Mouse (Mus musculus) lung, postnatal 10 days (tissue): ENCODE measurements at regions not wholly inside any gene's neighbourhood (a gene's known extent, or its start where the extent isn't known, plus 50 kb on each side); places are given as distances from the start of the nearest gene placed in this dataset.

Experiments
- DNase-seq: peaks from one replicate; pipeline ENCODE4 v3.0.0; 2021

- no peak for DNase-seq
Observed at GRCm38 (mm10) chr2:8562948-8563347, 1053.6 kb upstream of the Celf2 start.

DNA sequence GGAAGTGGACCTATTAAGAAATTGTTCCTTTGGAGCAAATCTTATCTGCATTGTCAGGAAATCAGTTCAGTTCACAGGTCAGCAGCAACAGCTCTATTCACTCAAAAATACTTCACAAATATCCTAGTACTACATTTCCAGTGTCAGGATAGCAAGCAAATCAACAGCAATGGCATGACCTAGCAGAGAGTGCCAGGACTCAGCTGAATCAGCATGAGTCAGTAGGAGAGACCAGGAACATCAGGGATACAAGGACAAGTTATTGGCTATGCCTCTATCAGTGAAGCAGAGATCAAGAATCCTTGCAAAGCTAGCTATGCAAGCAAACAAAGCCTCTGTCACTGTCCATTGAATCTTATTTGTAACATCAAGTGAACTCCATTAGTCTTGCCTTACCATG is 1036.8 kb upstream of the Celf2 start:
- DNase-seq: peak; percentile 3

GRCm38 (mm10) chr2:8536842-8537241 is 1027.5 kb upstream of the Celf2 start:
- DNase-seq: no peak

- DNase-seq: no peak
Observed at GRCm38 (mm10) chr2:8498466-8498865, 989.1 kb upstream of the Celf2 start.

DNA sequence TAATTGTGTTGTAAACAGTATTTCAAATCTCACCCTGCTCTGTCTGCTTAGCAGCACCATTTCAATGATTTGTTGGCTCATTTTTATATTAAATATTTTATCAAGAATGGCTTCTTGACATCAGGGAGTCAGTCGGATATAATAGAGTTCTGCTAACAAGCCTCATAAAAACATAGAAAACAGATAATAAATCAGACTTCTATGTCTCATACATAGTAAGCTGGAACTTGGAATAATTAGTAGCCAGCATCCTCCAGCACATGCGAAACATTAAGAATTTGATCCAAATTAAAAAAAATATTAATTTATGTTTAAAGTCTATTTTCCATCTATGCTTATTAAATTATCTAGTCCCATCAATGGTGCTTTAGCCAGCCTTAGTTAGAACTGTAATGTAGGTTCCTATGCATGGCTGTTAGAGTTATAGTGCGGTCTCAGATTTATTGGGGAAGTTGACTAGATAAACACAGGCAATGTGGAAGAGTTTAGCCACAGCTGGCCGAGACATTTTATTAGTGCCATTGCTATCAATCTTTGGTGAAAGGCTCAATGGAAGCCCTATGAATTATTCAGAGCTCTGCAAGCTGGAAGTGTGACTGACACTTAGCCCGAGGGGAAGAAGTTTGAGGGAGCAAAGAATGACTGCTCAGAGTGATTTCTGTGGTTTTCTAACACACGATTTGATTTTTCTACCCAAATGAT is 968.6 kb upstream of the Celf2 start:
- DNase-seq: no peak

DNA sequence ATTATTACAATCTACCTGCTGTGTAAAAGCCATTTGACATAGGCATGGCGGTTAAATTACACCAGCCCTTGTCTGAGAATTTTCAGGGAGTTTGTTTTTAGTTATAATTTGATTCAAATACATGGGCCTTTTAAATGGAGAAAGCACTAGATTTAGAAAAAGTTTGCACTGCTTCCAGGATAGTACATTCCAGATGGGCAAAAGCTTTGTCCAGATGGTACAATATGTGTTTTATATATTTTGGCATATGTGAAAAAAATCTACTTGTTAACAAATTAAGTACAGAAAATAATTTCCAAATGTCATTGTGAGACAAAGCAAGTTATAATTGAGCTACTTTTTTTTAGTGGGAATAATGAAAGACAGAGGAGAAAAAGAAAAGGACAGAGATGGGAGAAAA is 961.2 kb upstream of the Celf2 start:
- no peak for DNase-seq

- no peak for DNase-seq
Observed at GRCm38 (mm10) chr2:8468989-8469388, 959.6 kb upstream of the Celf2 start.

- DNase-seq: no peak
Observed at GRCm38 (mm10) chr2:8468351-8468750, 959.0 kb upstream of the Celf2 start.

- DNase-seq: no peak
Observed at GRCm38 (mm10) chr2:8467531-8468203, 958.3 kb upstream of the Celf2 start.

DNA sequence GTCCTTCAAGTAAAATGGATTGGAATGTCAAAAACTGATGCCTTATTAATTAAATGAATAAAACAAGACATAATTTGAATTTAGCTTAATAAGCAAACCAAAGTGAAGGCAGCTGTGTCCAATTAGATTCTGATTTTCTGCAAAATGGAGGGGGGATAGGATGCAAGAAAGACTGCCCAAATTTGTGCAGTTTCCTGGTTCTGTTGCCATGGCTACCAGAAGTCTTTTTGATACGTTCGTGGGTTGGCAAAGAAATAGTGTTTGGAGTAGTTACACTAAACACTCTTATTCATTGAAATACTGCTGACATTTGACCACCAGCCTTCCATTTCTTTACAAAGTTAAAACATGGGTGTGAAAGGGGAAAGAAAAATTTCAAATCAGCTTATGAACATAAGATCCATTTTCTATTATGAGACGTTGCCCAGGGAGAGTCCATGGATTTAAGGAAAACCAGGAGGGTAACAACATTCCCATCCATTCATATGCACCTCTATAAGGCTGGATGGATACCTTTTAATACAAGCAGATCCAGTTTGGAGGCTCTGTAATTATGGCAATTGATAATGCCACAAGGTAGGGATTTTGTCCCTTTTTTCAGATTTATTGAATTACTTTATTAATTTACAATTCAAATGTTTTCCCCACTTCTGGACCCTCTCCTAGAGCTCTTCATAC is 943.3 kb upstream of the Celf2 start:
- DNase-seq: no peak

GRCm38 (mm10) chr2:8441230-8441629 is 931.9 kb upstream of the Celf2 start:
- DNase-seq: no peak

GRCm38 (mm10) chr2:8429652-8430343 is 920.4 kb upstream of the Celf2 start:
- no peak for DNase-seq

DNA sequence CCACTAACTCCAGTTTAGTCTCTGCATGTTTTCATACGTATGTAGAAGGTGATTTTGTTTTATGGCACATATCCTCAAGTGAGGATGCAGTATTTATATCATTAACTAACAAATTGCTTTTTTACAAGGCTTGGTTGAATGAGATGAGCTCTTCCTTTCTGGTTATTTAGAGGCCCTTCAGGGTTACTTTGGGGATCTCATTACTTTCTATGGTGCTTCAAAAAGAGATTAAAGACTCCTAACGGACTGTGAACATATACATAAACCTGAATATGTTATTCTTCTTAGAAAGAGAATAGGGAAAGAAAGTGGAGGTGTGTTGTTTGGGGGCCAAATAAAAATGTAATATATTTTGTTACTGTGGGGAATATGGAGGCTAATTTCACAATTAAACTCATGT is 918.8 kb upstream of the Celf2 start:
- no peak for DNase-seq

- no peak for DNase-seq
Observed at GRCm38 (mm10) chr2:8427720-8428119, 918.4 kb upstream of the Celf2 start.

- DNase-seq: no peak
Observed at GRCm38 (mm10) chr2:8415917-8416316, 906.6 kb upstream of the Celf2 start.

DNA sequence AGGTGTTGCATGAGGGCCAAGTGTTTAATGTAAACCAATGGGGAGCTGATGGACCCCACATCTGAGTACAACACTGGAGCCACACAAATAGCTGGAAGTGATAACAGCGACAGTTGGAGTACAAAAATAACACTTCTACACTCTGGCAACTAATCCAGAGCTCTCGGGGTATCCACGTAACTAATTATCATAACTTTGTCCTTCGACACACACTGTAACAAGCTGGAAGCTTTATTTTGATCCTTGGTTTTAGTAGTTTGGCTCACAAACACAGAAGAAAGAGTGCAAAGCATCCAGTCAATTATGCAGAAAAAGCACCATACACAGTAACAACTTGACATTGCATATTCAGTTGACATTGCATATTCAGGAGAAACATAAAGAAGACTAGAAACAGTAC is 884.8 kb upstream of the Celf2 start:
- DNase-seq: no peak

DNA sequence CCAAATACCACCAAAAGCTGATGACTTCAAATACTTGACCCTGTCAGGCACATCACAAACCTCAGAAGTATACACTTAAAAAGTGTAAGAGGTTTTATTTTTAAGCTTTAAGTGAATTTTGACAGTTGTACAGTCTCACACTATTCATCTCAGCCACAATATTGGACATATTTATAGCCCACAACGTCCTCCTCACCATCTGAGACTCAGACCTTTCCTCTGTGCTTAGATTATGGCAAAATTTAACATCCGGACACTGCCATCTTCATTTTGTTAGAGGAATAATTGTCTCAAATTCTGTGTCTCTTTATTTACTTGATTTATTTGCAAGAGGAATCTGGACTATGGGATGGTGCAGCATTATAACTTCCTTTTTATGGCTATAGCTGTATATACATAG is 880.2 kb upstream of the Celf2 start:
- no peak for DNase-seq

GRCm38 (mm10) chr2:8380246-8380645 is 870.9 kb upstream of the Celf2 start:
- peak; percentile 50 for DNase-seq

- no peak for DNase-seq
Observed at GRCm38 (mm10) chr2:8379590-8379989, 870.2 kb upstream of the Celf2 start.

DNA sequence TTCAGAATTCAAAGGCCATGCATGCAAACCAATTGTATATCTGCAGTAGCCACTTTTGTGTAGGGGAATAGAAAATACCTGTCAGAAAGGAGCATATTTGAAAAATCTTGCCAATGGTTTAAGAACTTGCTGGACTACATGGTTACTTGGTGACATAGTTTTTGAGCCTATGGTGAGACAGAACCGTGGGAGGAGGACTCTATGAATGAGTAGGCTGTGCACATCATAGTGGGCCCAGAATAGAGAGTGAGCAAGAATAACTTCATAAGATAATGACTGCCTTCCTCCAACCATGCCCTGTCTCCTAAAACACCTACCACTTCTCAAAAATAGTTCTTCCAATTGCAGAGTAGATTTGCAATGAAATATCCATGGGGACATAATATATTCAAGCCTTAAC is 838.5 kb upstream of the Celf2 start:
- no peak for DNase-seq

- DNase-seq: no peak
Observed at GRCm38 (mm10) chr2:8344748-8345147, 835.4 kb upstream of the Celf2 start.

DNA sequence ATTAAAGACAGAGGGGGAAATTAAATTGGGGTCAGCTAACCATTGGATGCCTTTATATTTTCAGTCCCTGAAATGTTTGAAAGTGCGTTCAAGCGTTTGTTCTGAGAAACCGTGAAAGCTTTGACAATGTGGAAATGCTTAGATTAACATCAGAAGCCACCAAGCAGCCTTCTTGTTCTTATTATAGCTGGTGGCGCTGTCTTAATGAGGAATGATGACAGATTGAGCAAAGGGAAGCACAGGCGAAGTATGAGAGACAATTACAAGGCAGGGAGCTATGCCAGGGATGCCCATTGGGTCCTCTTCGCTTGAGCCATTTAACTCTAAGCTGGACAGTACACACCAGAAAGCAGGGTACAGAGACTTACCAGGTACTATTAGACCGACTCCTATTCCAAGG is 828.9 kb upstream of the Celf2 start:
- no peak for DNase-seq

- no peak for DNase-seq
Observed at GRCm38 (mm10) chr2:8296001-8296400, 786.6 kb upstream of the Celf2 start.

DNA sequence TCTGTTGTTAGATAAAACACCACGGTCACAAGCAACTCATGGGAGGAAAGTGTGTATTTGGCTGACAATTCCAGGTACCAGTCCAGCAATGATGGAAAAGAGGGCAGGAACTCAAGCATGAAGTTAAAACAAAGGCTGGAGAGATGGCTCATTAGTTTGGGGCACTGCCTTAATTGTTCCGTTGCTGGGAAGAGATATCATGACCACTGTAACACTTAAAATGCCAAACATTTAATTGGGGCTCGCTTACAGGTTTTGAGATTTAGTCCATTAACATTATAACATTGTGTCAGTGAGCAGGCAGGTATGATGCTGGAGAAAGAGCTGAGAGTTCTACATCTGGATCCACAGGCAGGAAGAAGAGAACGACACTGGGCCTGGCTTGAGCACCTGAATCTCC is 782.0 kb upstream of the Celf2 start:
- no peak for DNase-seq
